Mouse (Mus musculus): ENCODE results near the gene Esrrg. TPM values are rescaled to one million over a fixed set of nuclear protein-coding genes. Genes with fewer than 3 reads are reported as not detected.

Esrrg gene
- total and polyA plus RNA-seq, 3 experiments: 0.01 TPM; not detected in 2

DNA sequence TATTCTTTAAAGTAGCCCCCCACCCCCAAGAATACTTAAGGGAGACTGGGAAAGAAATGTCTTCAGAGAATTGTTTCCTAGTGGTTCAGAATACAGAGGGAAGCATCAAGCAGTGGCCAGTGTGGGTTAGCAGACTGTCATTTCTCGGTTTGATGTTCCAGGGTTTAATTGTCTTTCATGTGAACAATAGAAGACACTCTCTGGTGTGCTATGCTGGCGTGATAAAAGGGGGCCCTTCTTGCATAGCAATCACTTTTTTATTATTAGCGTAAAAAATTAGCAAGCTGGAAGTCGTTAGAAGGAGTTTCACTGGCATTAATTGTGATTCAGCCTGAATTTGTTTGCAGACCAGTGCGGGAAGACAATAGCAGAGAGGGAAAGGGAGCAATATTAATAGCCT lies 253.7 kb downstream of the Esrrg start:
- Histone ChIP-seq H3K27me3 (ENCODE audit: control insufficient read depth in 1 of 2, insufficient read depth in 2 of 2, low read length in 2 of 2) (no peaks in the 10 kb centered on the region), H3K27ac (ENCODE audit: control insufficient read depth, low read depth, low read length) (no peak overlapping the region), H3K9me3 (replicated peaks; ENCODE audit: insufficient read depth, low read length) (no peaks in the 10 kb centered on the region), H3K79me2 (ENCODE audit: control insufficient read depth, insufficient read depth, low read length, poor library complexity) (no peaks in the 10 kb centered on the region), H3K36me3 (ENCODE audit: control insufficient read depth in 1 of 2, insufficient read depth in 2 of 2, low read length in 2 of 2) (no peaks in the 10 kb centered on the region), H3K4me3 (ENCODE audit: control insufficient read depth in 1 of 2, insufficient read depth in 1 of 2, low read depth in 2 of 2, low read length in 2 of 2) (no peak overlapping the region), H3K9ac (ENCODE audit: control insufficient read depth, low read depth, low read length, poor library complexity, severe bottlenecking) (no peak overlapping the region), H3K4me1 (ENCODE audit: control insufficient read depth in 1 of 2, insufficient read depth in 2 of 2, low read length in 2 of 2) (no peaks in the 10 kb centered on the region)
- no peak for TF ChIP-seq SIN3A (IDR thresholded peaks at IDR 0.05; ENCODE audit: low read length)
- DNase-seq (ENCODE audit: low read depth, low spot score): no peak

DNA sequence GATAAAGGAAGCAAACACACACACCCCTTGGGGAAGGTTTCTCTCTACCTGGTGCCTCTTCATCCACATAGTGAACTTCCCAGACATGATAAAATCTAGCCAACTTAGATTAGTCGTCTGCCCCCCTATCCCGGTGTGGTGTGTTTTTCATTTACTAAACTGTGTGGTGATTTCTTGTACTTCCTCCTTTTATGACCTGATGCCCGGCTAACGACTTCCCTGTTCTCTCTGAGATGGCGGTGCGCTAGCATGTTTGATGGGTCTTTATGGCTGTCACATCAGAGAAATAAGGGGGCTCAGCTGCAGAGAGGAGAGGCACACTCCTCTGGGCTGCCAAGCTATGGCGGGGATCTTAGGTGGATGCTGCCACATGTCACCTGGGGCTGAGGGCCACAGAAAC lies 259.8 kb downstream of the Esrrg start:
- H3K9me3 ChIP-seq (replicated peaks; ENCODE audit: insufficient read depth, low read length): no peaks in the 10 kb centered on the region
- no peak overlapping the region for H3K9ac ChIP-seq (ENCODE audit: control insufficient read depth, low read depth, low read length, poor library complexity, severe bottlenecking)
- TF ChIP-seq CHD1 (IDR thresholded peaks at IDR 0.05; ENCODE audit: low read depth, low read length) (no peak), POLR2A (IDR thresholded peaks at IDR 0.05; ENCODE audit: control insufficient read depth in 1 of 2, insufficient read depth in 1 of 2, low read depth in 1 of 2, low read length in 2 of 2, poor library complexity in 1 of 2) (no peak), MAZ (IDR thresholded peaks at IDR 0.05; ENCODE audit: low read depth, low read length) (no peak), JUND (IDR thresholded peaks at IDR 0.05; ENCODE audit: low read depth, low read length) (no peak), ZMIZ1 (IDR thresholded peaks at IDR 0.05; ENCODE audit: low read depth, low read length) (no peak), UBTF (IDR thresholded peaks at IDR 0.05; ENCODE audit: borderline replicate concordance, insufficient read depth, low read depth, low read length) (no peak), EP300 (IDR thresholded peaks at IDR 0.05; ENCODE audit: low read depth in 1 of 2, low read length in 2 of 2) (no peak)
- H3K36me3 ChIP-seq (ENCODE audit: control insufficient read depth in 1 of 2, insufficient read depth in 2 of 2, low read length in 2 of 2): no peaks in the 10 kb centered on the region
- H3K4me1 ChIP-seq (ENCODE audit: control insufficient read depth in 1 of 2, insufficient read depth in 2 of 2, low read length in 2 of 2): no peaks in the 10 kb centered on the region
- H3K27me3 ChIP-seq (ENCODE audit: control insufficient read depth in 1 of 2, insufficient read depth in 2 of 2, low read length in 2 of 2): no peaks in the 10 kb centered on the region
- DNase-seq (ENCODE audit: low read depth, low spot score): no peak
- H3K79me2 ChIP-seq (ENCODE audit: control insufficient read depth, insufficient read depth, low read length, poor library complexity): no peaks in the 10 kb centered on the region
- H3K27ac ChIP-seq (ENCODE audit: control insufficient read depth, low read depth, low read length): no peak overlapping the region
- H3K4me3 ChIP-seq (ENCODE audit: control insufficient read depth in 1 of 2, insufficient read depth in 1 of 2, low read depth in 2 of 2, low read length in 2 of 2): no peak overlapping the region

DNA sequence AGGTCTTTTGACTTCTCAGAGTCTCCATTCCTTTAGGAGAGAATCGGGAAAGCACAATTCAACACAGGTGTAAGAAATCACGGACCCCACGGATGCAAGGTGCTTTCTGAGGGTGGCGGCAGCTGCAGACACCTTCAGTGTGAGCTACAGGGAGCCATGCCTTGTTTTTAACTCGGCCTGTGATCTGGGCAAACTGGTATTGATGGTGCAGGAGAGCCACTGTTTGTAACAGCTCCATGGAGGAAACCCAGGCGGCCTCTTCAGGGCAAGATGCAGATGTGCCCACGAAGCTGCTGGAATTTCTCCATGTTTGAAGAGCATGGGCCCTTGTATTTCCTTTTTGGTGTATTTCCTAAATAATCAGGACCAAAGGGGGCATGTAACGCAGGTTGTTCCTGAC lies 263.6 kb downstream of the Esrrg start:
- H3K27ac ChIP-seq (ENCODE audit: control insufficient read depth, low read depth, low read length): no peak overlapping the region
- no peaks in the 10 kb centered on the region for H3K4me1 ChIP-seq (ENCODE audit: control insufficient read depth in 1 of 2, insufficient read depth in 2 of 2, low read length in 2 of 2)
- peaks cover 0 to 2% of the 10 kb centered on the region in 2 experiments; a peak in 2 of 4 replicates for H3K27me3 ChIP-seq (ENCODE audit: control insufficient read depth in 1 of 2, insufficient read depth in 2 of 2, low read length in 2 of 2)
- H3K36me3 ChIP-seq (ENCODE audit: control insufficient read depth in 1 of 2, insufficient read depth in 2 of 2, low read length in 2 of 2): no peaks in the 10 kb centered on the region
- no peak overlapping the region for H3K9ac ChIP-seq (ENCODE audit: control insufficient read depth, low read depth, low read length, poor library complexity, severe bottlenecking)
- H3K9me3 ChIP-seq (replicated peaks; ENCODE audit: insufficient read depth, low read length): no peaks in the 10 kb centered on the region
- no peak for DNase-seq (ENCODE audit: low read depth, low spot score)
- no peaks in the 10 kb centered on the region for H3K79me2 ChIP-seq (ENCODE audit: control insufficient read depth, insufficient read depth, low read length, poor library complexity)
- H3K4me3 ChIP-seq (ENCODE audit: control insufficient read depth in 1 of 2, insufficient read depth in 1 of 2, low read depth in 2 of 2, low read length in 2 of 2): no peak overlapping the region
- no peak for TF ChIP-seq MAFK (IDR thresholded peaks at IDR 0.05; ENCODE audit: borderline replicate concordance, low read depth, low read length)
- TF ChIP-seq ZMIZ1 (IDR thresholded peaks at IDR 0.05; ENCODE audit: low read depth, low read length): no peak
- no peak for TF ChIP-seq POLR2A (IDR thresholded peaks at IDR 0.05; ENCODE audit: control insufficient read depth in 1 of 2, insufficient read depth in 1 of 2, low read depth in 1 of 2, low read length in 2 of 2, poor library complexity in 1 of 2)
- no peak for TF ChIP-seq BHLHE40 (IDR thresholded peaks at IDR 0.05; ENCODE audit: borderline replicate concordance, low read depth, low read length)
- no peak for TF ChIP-seq ZC3H11A (IDR thresholded peaks at IDR 0.05; ENCODE audit: low read depth, low read length)
- no peak for TF ChIP-seq SMC3 (IDR thresholded peaks at IDR 0.05; ENCODE audit: low read depth, low read length)
- TF ChIP-seq KAT2A (conservative IDR thresholded peaks at IDR 0.05; ENCODE audit: low read depth, low read length): no peak
- no peak for TF ChIP-seq POLR2AphosphoS5 (IDR thresholded peaks at IDR 0.05; ENCODE audit: borderline replicate concordance, low read depth, low read length)
- no peak for TF ChIP-seq USF1 (IDR thresholded peaks at IDR 0.05; ENCODE audit: low read depth, low read length)
- TF ChIP-seq MYB (IDR thresholded peaks at IDR 0.05; ENCODE audit: low read depth, low read length): no peak
- TF ChIP-seq MAZ (IDR thresholded peaks at IDR 0.05; ENCODE audit: low read depth, low read length): no peak
- TF ChIP-seq ZNF384 (IDR thresholded peaks at IDR 0.05; ENCODE audit: low read depth, low read length): no peak
- no peak for TF ChIP-seq MXI1 (IDR thresholded peaks at IDR 0.05; ENCODE audit: low read depth, low read length)
- no peak for TF ChIP-seq CTCF (IDR thresholded peaks at IDR 0.05 in 2 of 3, conservative IDR thresholded peaks at IDR 0.05 in 1 of 3; ENCODE audit: control insufficient read depth in 1 of 3, insufficient read depth in 1 of 3, low read depth in 2 of 3, low read length in 3 of 3, poor library complexity in 1 of 3, severe bottlenecking in 1 of 3)
- no peak for TF ChIP-seq E2F4 (IDR thresholded peaks at IDR 0.05; ENCODE audit: borderline replicate concordance, low read depth, low read length)
- no peak for TF ChIP-seq ELF1 (IDR thresholded peaks at IDR 0.05; ENCODE audit: low read depth, low read length)
- TF ChIP-seq JUND (IDR thresholded peaks at IDR 0.05; ENCODE audit: low read depth, low read length): no peak
- no peak for TF ChIP-seq USF2 (IDR thresholded peaks at IDR 0.05; ENCODE audit: borderline replicate concordance in 1 of 2, insufficient read depth in 1 of 2, low read depth in 1 of 2, low read length in 2 of 2)
